In the genomic region with DNA sequence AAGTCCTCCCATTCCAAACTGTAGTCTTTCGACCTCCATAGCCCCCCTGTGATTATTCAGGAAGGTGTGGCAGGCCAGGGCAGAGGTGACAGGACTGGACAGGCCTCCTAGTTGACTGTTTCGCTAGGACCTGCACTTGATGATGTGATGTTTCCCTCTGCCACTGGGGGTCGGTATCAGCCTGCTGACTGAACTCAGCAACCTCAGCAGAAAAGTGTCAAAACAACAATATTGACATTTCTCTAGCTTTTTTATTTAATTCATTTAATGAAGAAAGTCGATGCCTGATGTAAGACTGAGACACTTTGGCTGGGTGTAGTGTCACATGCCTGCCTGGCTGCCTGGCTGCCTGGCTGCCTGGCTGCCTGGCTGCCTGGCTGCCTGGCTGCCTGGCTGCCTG, we compare ENCODE assay signal across 8 mouse cellular contexts. TPM values are rescaled to one million over a fixed set of nuclear protein-coding genes. Genes with fewer than 3 reads are reported as not detected.
DNase-seq lines count a peak whose midpoint lies in the region; ATAC-seq lines count a peak whose summit lies in the region.

No protein-coding gene starts in this region.

- H3K27me3 ChIP-seq in forebrain, embryonic 10.5 days (ENCODE audit: poor library complexity, severe bottlenecking), result no peaks in the 10 kb centered on the region
- no peaks in the 10 kb centered on the region for H3K27me3 ChIP-seq in forebrain, embryonic 12.5 days
- H3K27me3 ChIP-seq in hindbrain, embryonic 11.5 days (ENCODE audit: control insufficient read depth, insufficient read depth, low read length), result no peaks in the 10 kb centered on the region

- DNase-seq in forebrain, embryonic 10.5 days (ENCODE audit: extremely low spot score, low spot score), result peak; percentile 18
- peak; percentile 22 for DNase-seq in 416B (ENCODE audit: low read depth)
- DNase-seq in cerebellum, adult 9-10 months, result peak; percentile 23
- DNase-seq in hindbrain, embryonic 11.5 days (ENCODE audit: low spot score), result peak; percentile 46
- DNase-seq in left cerebral cortex, postnatal 25 days (ENCODE audit: low spot score in 2 of 2), result peak; percentile 47 to 68
- DNase-seq in retina, postnatal 1 day, result peak; percentile 55
- no peak for DNase-seq in spleen, postnatal 36 days (ENCODE audit: low spot score in 2 of 2)

- H3K36me3 ChIP-seq in forebrain, embryonic 10.5 days (replicated peaks), result no peaks in the 10 kb centered on the region
- no peaks in the 10 kb centered on the region for H3K36me3 ChIP-seq in forebrain, embryonic 12.5 days (replicated peaks)
- H3K36me3 ChIP-seq in hindbrain, embryonic 11.5 days (ENCODE audit: control insufficient read depth, insufficient read depth, low read length), result no peaks in the 10 kb centered on the region

- no peak overlapping the region for H3K27ac ChIP-seq in forebrain, embryonic 10.5 days
- H3K27ac ChIP-seq in forebrain, embryonic 12.5 days, result no peak overlapping the region
- H3K27ac ChIP-seq in hindbrain, embryonic 11.5 days (ENCODE audit: low read depth, low read length), result no peak overlapping the region

- 27% methylated on average over 4 of the region's 4 CpGs for WGBS in forebrain, embryonic 10.5 days
- 19% methylated on average over 4 of the region's 4 CpGs for WGBS in forebrain, embryonic 12.5 days
- WGBS in hindbrain, embryonic 11.5 days, result 22% methylated on average over 4 of the region's 4 CpGs

- intact Hi-C loops in left cerebral cortex, postnatal 25 days (cut with DNase I), result loop anchor here (5.0 to 10.0 kb wide), 3 partner anchors 257 to 779 kb away; a partner anchor contains a TSS

- no peaks in the 10 kb centered on the region for H3K4me1 ChIP-seq in forebrain, embryonic 10.5 days
- no peaks in the 10 kb centered on the region for H3K4me1 ChIP-seq in forebrain, embryonic 12.5 days
- no peaks in the 10 kb centered on the region for H3K4me1 ChIP-seq in hindbrain, embryonic 11.5 days (replicated peaks; ENCODE audit: control insufficient read depth, insufficient read depth, low read length)

- H3K9me3 ChIP-seq in forebrain, embryonic 10.5 days, result no peaks in the 10 kb centered on the region
- H3K9me3 ChIP-seq in forebrain, embryonic 12.5 days, result no peaks in the 10 kb centered on the region
- no peaks in the 10 kb centered on the region for H3K9me3 ChIP-seq in hindbrain, embryonic 11.5 days (ENCODE audit: control insufficient read depth, low read length)

- no peak overlapping the region for H3K4me3 ChIP-seq in forebrain, embryonic 10.5 days
- no peak overlapping the region for H3K4me3 ChIP-seq in forebrain, embryonic 12.5 days (replicated peaks)
- no peak overlapping the region for H3K4me3 ChIP-seq in hindbrain, embryonic 11.5 days (ENCODE audit: low read depth, low read length)

- no peak overlapping the region for H3K4me2 ChIP-seq in forebrain, embryonic 12.5 days
- H3K4me2 ChIP-seq in hindbrain, embryonic 11.5 days (replicated peaks; ENCODE audit: low read depth, low read length), result no peak overlapping the region

- H3K9ac ChIP-seq in forebrain, embryonic 12.5 days, result no peak overlapping the region
- no peak overlapping the region for H3K9ac ChIP-seq in hindbrain, embryonic 11.5 days (ENCODE audit: low read depth, low read length)

- ATAC-seq in forebrain, embryonic 12.5 days (ENCODE audit: low FRiP score), result no peak
- no peak for ATAC-seq in hindbrain, embryonic 11.5 days (ENCODE audit: low FRiP score)

RNA-seq across cellular contexts. Expression of a gene that starts 22.2 kb away (rescaled TPM):
- polyA plus RNA-seq in forebrain, embryonic 10.5 days (2016; fragmentation: Nextera tagmentation; extraction: Ambion mirVana), result 18.0 and 20.3 TPM in 2 replicates
- 19.6 and 20.9 TPM in 2 replicates for polyA plus RNA-seq in forebrain, embryonic 12.5 days (2016; fragmentation: Nextera tagmentation; extraction: Ambion mirVana)
- polyA plus RNA-seq in hindbrain, embryonic 11.5 days (2014; fragmentation: Nextera tagmentation; extraction: Ambion mirVana), result 20.2 and 23.1 TPM in 2 replicates
- 10 to 100 TPM; 13.3 to 18.8 TPM for total RNA-seq in left cerebral cortex, postnatal 25 days (2021)

RNA-seq across cellular contexts. Expression of a gene that starts 54.5 kb away (rescaled TPM):
- 1.5 and 2.7 TPM in 2 replicates for polyA plus RNA-seq in forebrain, embryonic 10.5 days (2016; fragmentation: Nextera tagmentation; extraction: Ambion mirVana)
- polyA plus RNA-seq in forebrain, embryonic 12.5 days (2016; fragmentation: Nextera tagmentation; extraction: Ambion mirVana), result 5.7 and 5.9 TPM in 2 replicates
- 4.3 and 5.2 TPM in 2 replicates for polyA plus RNA-seq in hindbrain, embryonic 11.5 days (2014; fragmentation: Nextera tagmentation; extraction: Ambion mirVana)
- 10 to 100 TPM; 19.8 to 23.0 TPM for total RNA-seq in left cerebral cortex, postnatal 25 days (2021)

Comparison
In these comparisons a context has a peak if more than half of its experiments do, and no peak if none do; other contexts are left out.
1. DNase-seq: peak in forebrain, embryonic 10.5 days (single experiment), 416B (single experiment), cerebellum, adult 9-10 months (single experiment), hindbrain, embryonic 11.5 days (single experiment), left cerebral cortex, postnatal 25 days (2 of 2) and retina, postnatal 1 day (single experiment); none in spleen, postnatal 36 days (0 of 2).